Mouse (Mus musculus) layer of hippocampus, adult 2 months (tissue): ENCODE data around the gene Gm14288. TPM values are rescaled to one million over a fixed set of nuclear protein-coding genes. Genes with fewer than 3 reads are reported as not detected.
"Not testable (repeated sequence)": the region's sequence is repeated elsewhere in the genome, so short reads cannot be mapped to it uniquely, and the experiment has no call there.

Source experiments
- DNase-seq, 2 experiments: peaks; one replicate each; pipeline ENCODE4 v3.0.0; 2022; ENCODE audit warnings: low spot score in 2 of 2
- H3K27ac ChIP-seq: fragments of 200-600 bp; 2 replicates; pipeline ENCODE4 v1.8.1; 2022
- H3K4me3 ChIP-seq: fragments of 200-600 bp; 2 replicates; pipeline ENCODE4 v1.8.1; 2022; ENCODE audit warnings: mild to moderate bottlenecking
- long read RNA-seq, 2 experiments: library from polyadenylated mRNA; stranded (forward); transcript quantifications; one replicate each; pipeline ENCODE4 v2.0.0; 2021; ENCODE audit warnings: borderline mapping rate in 2 of 2
- total RNA-seq, 2 experiments: library from RNA; stranded (reverse); gene quantifications; 2 replicates each; pipeline ENCODE4 v1.2.3; 2021

Gm14288 gene
- total RNA-seq: 10 to 100 TPM; 13.4 to 16.8 TPM
- long read RNA-seq, experiment 1, transcript Gm14288-201 (3 exons, 3,438 nt): major isoform, 5 of 5 reads
- long read RNA-seq, experiment 1, partial matches to known transcripts: 0 of 5 reads
- long read RNA-seq, experiment 1, other reads (novel, unspliced or antisense): 0 of 5 reads
- long read RNA-seq, experiment 2, partial matches to known transcripts: 0 of 4 reads
- long read RNA-seq, experiment 2, other reads (novel, unspliced or antisense): 0 of 4 reads

- DNase-seq, H3K27ac ChIP-seq, H3K4me3 ChIP-seq: not testable (repeated sequence)
Observed at GRCm38 (mm10) chr2:175800993-175801392, at the start of gene Gm14288. Gm14288 (minus strand) TSS chr2:175801093.

DNA sequence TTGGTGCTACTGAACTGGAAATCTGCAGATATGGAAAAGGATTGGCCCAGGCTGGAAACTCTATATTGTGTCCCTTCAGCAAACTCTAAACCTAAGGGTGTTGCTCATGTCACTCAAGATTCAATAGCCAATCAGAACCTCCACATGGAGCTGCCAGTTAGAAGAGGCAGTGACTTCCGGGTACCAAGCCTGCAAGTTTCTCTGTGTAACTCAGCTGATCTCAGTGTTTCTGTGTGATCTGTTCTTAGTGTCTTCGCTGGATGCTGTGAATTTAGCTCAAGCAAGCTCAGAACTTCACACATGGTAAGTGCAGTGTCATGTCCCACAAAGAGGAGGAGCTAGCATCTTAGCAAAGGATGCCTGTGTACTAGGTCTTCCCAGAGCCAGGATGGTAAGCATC is 59.7 kb downstream of the Gm14288 start, which contains the start of gene Gm2007:
Gm2007 (plus strand) TSS at position 301 of the 400 bp plus-strand sequence.
- not testable (repeated sequence) for DNase-seq, H3K4me3 ChIP-seq, H3K27ac ChIP-seq

Other genes starting within 250 kb of the Gm14288 start
- not detected for gene Gm11007, start 157.1 kb downstream of the Gm14288 start, total RNA-seq
- not detected for gene Zfp969, start 97.4 kb downstream of the Gm14288 start, total RNA-seq
- gene Gm2007, start 59.6 kb downstream of the Gm14288 start, total RNA-seq: not detected
- 10 to 100 TPM; 43.4 to 47.6 TPM for gene Gm6710, start 68.1 kb upstream of the Gm14288 start, total RNA-seq
- 1 to 10 TPM; 6.8 to 7.6 TPM for gene Zfp966, start 130.0 kb upstream of the Gm14288 start, total RNA-seq
- gene Gm2026, start 164.2 kb upstream of the Gm14288 start, total RNA-seq: 10 to 100 TPM; 49.1 to 50.1 TPM